Mouse (Mus musculus) central nervous system, embryonic 18 days (tissue): ENCODE results near the gene Acp2. TPM values are rescaled to one million over a fixed set of nuclear protein-coding genes. Genes with fewer than 3 reads are reported as not detected.

Experiments used
- polyA plus RNA-seq: library from polyadenylated mRNA; depleted of rRNA; stranded (reverse); fragments of >200 nt; gene quantifications from 2 replicates; pipeline ENCODE4 v1.2.3, GENCODE M21; 2012; rRNA removed

The Acp2 gene
- 30.1 and 32.2 TPM in 2 replicates for polyA plus RNA-seq

DNA sequence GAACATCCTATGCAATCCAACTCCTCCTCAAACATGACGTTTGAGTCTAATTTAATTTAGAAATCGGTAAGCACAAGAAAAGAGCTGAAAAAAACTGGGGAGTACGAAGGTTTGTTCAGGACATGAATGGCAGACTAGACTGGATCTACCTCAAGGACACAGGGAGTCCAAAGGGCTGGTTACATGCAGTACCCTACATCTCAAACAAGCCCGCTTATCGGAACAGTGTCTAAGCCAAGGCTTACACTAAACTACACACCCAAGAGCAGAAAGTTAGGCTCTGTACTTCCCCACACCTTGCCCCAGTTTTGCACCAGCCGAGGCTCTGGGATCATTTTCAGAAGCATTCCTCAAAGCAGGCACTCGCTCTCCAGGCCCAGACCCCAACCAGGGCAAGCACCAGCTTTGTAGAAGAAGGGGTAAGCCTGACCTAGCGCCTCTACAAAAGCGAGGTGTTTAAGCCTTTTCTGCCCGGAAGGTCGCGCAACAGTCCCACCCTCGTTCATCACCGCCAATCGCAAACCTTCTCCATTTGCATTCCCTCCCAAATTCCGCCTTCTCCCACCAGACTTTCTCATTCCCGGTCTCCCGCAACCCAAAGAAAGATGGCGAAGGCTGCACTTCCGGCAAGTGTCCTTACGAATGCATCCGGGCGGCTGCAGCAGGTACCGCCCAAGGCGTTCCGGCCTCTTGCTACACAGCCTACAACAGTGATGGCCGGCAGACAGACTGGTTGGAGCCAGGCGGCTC, at the start of gene Acp2, which contains the start of gene Nr1h3:
TSS of gene Acp2 (plus strand) at position 664 of the 750 bp plus-strand sequence.
TSS of gene Nr1h3 (minus strand) at position 613 of the 750 bp plus-strand sequence.

DNA sequence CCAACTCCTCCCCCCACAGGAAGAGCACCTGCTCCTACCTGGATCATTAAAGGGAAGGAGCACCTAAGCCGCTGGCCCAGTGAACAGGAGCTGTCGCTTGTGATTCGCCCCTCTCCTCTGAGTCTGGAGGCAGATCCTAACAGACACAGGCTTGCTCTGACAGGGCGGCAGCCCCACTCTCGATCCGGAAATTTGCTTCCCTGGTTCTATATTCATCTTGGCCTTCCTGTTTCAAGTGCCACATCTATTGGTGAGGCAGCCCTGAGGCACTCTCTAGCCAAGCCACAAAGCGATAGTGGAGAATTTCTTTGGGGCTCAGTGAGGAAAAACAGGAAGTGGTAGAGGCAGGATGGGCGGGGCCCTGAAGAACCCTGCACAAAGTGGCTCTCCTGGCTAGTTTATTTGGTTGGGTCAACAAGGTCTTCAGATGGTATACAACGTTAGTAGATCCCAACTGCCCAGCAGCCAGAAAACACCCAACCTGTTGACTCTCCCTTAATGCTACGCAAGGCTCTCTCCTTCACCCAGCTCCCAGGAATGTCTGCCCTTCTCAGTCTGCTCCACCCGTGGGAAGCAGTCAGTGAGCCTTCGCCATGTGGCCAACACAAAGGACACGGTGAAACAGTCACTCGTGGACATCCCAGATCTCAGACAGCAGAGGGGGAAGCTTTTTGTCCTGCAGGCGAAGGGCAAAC, 18.8 kb upstream of the Acp2 start, which contains the start of gene Madd:
TSS of gene Madd (minus strand) at position 127 of the 695 bp plus-strand sequence.

DNA sequence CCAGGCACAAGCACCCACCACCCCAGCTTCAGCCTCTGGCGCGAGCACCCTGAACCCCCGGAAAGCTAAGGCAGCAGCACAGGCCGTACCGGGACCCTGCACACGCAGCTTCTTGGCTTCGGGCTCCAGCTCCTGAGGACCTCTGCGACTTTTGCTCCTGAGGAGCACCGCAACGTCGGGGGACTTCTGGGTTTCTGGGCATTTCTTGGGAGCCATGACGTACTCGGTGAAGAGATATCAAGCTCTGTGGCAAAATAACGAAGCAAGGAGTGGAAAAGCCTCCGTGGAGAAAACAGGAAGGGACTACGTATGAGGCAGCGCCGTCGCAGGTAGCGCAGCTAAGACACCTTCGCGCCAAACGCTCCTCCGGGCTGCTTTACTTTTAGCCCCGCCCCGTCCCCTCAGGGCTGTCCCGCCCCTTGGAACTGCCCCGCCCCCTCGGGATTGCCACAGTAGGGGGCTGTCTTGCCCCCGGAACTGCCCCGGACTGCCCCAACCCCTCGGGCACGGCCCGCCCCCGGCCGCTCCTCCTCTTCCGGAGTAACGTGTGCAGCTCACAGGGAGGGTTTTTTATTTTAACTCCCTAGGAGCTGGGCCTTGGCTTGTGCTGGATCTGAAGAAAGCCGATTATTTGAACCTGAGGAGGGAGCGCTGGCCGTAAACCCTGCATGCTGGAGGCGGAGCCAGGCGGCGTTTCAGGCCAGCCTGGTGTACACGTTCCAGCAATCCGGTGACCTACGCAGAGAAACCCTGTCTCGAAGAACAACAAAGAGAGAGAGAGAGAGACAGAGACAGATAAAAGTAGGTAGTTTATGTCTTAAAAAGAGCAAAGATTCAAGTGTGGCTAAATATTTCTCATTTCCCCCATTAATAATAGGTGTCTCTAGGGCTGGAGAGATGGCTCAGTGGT, 34.2 kb downstream of the Acp2 start, which contains the start of gene Ddb2:
TSS of gene Ddb2 (minus strand) at position 382 of the 910 bp plus-strand sequence.

DNA sequence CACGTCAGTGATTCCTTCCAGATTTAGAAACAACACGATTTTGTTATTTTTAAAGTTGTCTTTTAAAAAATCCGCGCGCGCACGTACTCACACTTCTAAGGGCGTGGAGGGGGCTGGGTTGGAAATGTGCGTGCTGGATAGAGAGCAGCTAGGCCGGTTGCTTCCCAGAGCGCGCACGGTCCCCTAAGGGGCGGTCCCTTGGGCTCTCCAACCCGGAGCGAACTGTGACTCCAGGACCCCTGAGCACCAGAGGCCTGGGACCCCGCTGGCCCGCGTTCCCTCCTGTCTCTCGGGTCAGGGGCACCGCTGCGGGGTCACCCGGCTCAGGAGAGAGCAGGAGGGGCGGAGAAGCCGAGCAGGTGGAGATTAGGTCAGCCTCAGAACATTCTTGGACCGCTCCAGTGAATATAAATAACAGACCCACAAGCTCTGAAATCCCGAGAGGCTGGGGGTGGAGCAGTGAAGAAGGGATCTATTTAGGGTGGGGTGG, 53.0 kb downstream of the Acp2 start, which contains the start of gene Pacsin3:
TSS of gene Pacsin3 (plus strand) at position 294 of the 490 bp plus-strand sequence.

Other genes with a start within 250 kb of the Acp2 start
- 0.47 and 1.6 TPM in 2 replicates for gene Rapsn, start 167.3 kb upstream of the Acp2 start, polyA plus RNA-seq
- gene Psmc3, start 148.9 kb upstream of the Acp2 start, polyA plus RNA-seq = 177 and 184 TPM in 2 replicates
- gene Slc39a13, start 132.5 kb upstream of the Acp2 start, polyA plus RNA-seq = 47.5 and 52.9 TPM in 2 replicates
- gene Spi1, start 120.5 kb upstream of the Acp2 start, polyA plus RNA-seq = 4.8 and 6.0 TPM in 2 replicates
- gene Mybpc3, start 84.7 kb upstream of the Acp2 start, polyA plus RNA-seq = 0.01 and 0.04 TPM in 2 replicates
- 99.8 and 107 TPM in 2 replicates for gene Madd, start 19.0 kb upstream of the Acp2 start, polyA plus RNA-seq
- gene Nr1h3, start 51 bp upstream of the Acp2 start, polyA plus RNA-seq = 3.1 and 3.3 TPM in 2 replicates
- 35.6 and 38.8 TPM in 2 replicates for gene Ddb2, start 34.1 kb downstream of the Acp2 start, polyA plus RNA-seq
- 23.5 and 24.5 TPM in 2 replicates for gene Pacsin3, start 53.1 kb downstream of the Acp2 start, polyA plus RNA-seq
- gene Arfgap2, start 62.1 kb downstream of the Acp2 start, polyA plus RNA-seq = 27.1 and 28.2 TPM in 2 replicates
- 92.7 and 101 TPM in 2 replicates for gene 1110051M20Rik, start 241.8 kb downstream of the Acp2 start, polyA plus RNA-seq